Mouse (Mus musculus): Measurements from ENCODE around the gene Wdr83os. TPM values are rescaled to one million over a fixed set of nuclear protein-coding genes. Genes with fewer than 3 reads are reported as not detected.

Gene Wdr83os
- polyA plus RNA-seq (2015; fragmentation: Nextera tagmentation; extraction: Ambion mirVana), result 114 and 117 TPM in 2 replicates

DNA sequence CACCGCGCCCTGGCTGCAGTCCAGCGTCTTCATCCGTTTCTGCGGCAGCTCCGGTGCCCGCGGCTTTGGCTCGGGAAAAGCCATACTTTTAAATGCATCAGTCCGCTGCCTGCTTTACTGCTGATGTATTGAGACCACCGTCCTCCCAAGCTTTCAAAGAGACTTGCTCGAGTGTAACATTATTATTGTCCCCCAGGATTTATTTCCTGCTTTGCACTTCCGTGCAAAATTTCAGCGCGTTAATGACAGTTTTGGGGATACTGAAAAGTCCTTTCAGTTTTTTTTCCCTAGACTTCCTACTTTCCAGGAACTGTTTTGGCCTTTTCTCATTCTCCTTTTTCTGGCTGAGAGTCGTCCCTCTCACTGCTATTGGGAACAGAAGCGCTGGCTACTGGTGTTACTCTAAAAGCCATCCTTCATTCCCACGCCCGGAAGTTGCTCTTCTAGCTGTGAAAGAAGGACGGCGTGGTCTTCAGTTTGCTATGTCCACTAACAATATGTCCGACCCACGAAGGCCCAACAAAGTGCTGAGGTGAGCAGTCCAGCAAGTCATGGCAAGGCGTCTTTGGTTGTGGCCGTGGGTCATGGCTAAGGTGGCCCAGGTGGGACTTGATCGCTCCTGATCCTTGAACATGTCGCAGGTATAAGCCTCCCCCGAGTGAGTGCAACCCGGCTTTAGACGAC is at the start of gene Wdr83os:
Gene Wdr83os (plus strand): TSS at position 209 of the 684 bp plus-strand sequence.
- peak within 1 kb of the TSS; percentile 78 for H3K27ac ChIP-seq (replicated peaks)
- H3K9me3 ChIP-seq (ENCODE audit: control insufficient read depth, low read length), result no peaks in the 10 kb centered on the region
- H3K4me3 ChIP-seq (ENCODE audit: low read depth, low read length), result peak within 1 kb of the TSS; percentile 85
- peaks cover 5% of the 10 kb centered on the region; the same call in 1 of the 2 replicates for H3K4me1 ChIP-seq (replicated peaks; ENCODE audit: control insufficient read depth, insufficient read depth)
- peak within 1 kb of the TSS; percentile 86 for H3K4me2 ChIP-seq (replicated peaks; ENCODE audit: low read depth)
- TF ChIP-seq EP300 (optimal IDR thresholded peaks at IDR 0.05), result no peak
- no peak for TF ChIP-seq CTCF (IDR thresholded peaks at IDR 0.05; ENCODE audit: low read depth)
- H3K9ac ChIP-seq (ENCODE audit: low read length), result peak within 1 kb of the TSS; percentile 76
- H3K27me3 ChIP-seq (ENCODE audit: control insufficient read depth, insufficient read depth, low read length), result no peaks in the 10 kb centered on the region
- H3K36me3 ChIP-seq (ENCODE audit: control insufficient read depth, insufficient read depth, low read length), result peaks cover 4% of the 10 kb centered on the region; the same call in 1 of the 2 replicates
- ATAC-seq (ENCODE audit: low FRiP score, low TSS enrichment) (peak; percentile 11), DNase-seq (ENCODE audit: low spot score) (peak; percentile 60)
- under 1% methylated on average over 30 of the region's 30 CpGs for WGBS

DNA sequence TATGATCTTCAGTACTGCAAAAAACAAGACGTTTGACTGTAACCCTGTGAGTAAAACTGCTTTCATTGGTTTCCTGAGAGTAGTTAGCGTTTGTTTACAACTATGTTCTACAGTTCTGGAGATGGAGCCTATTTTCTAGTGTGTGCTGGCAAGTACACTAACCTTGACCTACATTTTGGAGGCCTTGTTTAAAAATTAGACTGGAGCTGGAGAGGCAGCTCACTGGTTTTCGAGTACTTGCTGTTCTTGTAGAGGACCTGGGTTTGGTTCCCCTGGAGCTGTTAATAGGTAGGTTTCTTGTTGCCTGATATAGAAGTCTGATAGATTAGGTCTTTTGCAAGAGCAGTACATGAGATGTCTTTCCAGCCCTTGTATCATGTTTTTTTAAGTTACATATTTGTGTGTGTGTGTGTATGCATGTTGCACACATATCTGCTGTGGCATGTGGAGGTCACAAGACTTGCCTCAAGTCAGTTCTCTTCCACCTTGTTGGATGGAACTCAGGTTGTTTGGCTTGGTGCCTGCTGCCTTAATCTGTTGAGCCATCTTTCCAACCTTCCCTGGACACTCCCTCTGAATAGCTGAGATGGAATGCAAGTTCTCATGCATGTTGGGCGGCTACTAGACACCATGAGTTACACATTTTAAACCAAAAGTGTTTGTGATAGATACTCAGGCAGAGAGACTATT is 47.8 kb upstream of the Wdr83os start:
- no peaks in the 10 kb centered on the region for H3K9me3 ChIP-seq (ENCODE audit: control insufficient read depth, low read length)
- TF ChIP-seq CTCF (IDR thresholded peaks at IDR 0.05; ENCODE audit: low read depth) (no peak), EP300 (optimal IDR thresholded peaks at IDR 0.05) (peak; percentile 40)
- no peak overlapping the region for H3K4me2 ChIP-seq (replicated peaks; ENCODE audit: low read depth)
- peak overlapping the region; percentile 40; the same call in 1 of the 2 replicates for H3K27ac ChIP-seq (replicated peaks)
- H3K27me3 ChIP-seq (ENCODE audit: control insufficient read depth, insufficient read depth, low read length), result no peaks in the 10 kb centered on the region
- no peaks in the 10 kb centered on the region; the same call in 1 of the 2 replicates for H3K4me1 ChIP-seq (replicated peaks; ENCODE audit: control insufficient read depth, insufficient read depth)
- WGBS, result 63% methylated on average over 4 of the region's 4 CpGs
- peaks cover 22% of the 10 kb centered on the region for H3K36me3 ChIP-seq (ENCODE audit: control insufficient read depth, insufficient read depth, low read length)
- H3K9ac ChIP-seq (ENCODE audit: low read length), result no peak overlapping the region
- DNase-seq (ENCODE audit: low spot score) (no peak), ATAC-seq (ENCODE audit: low FRiP score, low TSS enrichment) (no peak)
- H3K4me3 ChIP-seq (ENCODE audit: low read depth, low read length), result no peak overlapping the region

DNA sequence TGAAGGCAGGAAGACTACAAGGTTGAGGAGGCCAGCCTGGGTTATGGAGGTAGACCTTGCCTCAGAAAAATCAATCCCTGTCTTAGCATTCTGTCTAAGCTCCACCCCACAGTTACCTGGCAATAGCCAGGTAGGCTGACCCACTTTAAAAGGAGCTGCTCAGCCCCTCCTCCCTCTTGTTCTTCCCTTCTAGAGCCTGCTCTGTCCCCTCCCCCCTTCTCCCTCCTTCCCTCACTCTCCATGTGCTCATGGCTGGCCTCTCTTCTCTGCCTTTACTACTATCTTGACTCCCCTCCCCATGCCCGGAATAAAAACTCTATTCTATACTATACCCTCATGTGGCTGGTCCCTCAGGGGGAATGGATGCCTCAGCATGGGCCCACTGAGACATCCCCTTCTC is 46.7 kb upstream of the Wdr83os start:
- Histone ChIP-seq H3K4me1 (replicated peaks; ENCODE audit: control insufficient read depth, insufficient read depth) (no peaks in the 10 kb centered on the region; the same call in 1 of the 2 replicates), H3K9me3 (ENCODE audit: control insufficient read depth, low read length) (no peaks in the 10 kb centered on the region), H3K27me3 (ENCODE audit: control insufficient read depth, insufficient read depth, low read length) (no peaks in the 10 kb centered on the region), H3K36me3 (ENCODE audit: control insufficient read depth, insufficient read depth, low read length) (peaks cover 22% of the 10 kb centered on the region), H3K9ac (ENCODE audit: low read length) (no peak overlapping the region), H3K4me2 (replicated peaks; ENCODE audit: low read depth) (no peak overlapping the region), H3K4me3 (ENCODE audit: low read depth, low read length) (no peak overlapping the region), H3K27ac (replicated peaks) (peak overlapping the region; percentile 30; the same call in 1 of the 2 replicates)
- DNase-seq (ENCODE audit: low spot score) (no peak), ATAC-seq (ENCODE audit: low FRiP score, low TSS enrichment) (no peak)
- 42% methylated on average over 1 of the region's 1 CpGs for WGBS
- TF ChIP-seq CTCF (IDR thresholded peaks at IDR 0.05; ENCODE audit: low read depth), result no peak

DNA sequence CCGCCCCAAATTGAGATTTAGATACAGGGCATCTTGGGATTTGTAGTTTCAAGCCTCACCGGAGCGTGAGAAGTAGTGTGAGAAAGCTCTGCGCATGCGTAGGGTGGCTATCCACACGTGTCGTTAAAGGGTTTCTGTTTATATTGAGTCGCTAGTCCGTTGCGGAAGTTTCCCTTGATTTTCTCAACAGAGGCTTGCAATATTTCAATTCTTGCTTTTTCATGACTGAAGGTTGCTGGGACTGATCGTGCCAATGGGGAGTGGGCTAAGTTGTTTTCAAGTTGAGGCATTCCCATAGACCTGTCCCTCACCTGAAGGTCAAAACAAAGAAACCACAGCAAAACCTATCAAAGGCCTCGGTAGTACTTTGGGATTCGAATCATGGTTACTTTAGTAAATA is 45.8 kb upstream of the Wdr83os start:
- Histone ChIP-seq H3K4me2 (replicated peaks; ENCODE audit: low read depth) (peak overlapping the region; percentile 79), H3K4me3 (ENCODE audit: low read depth, low read length) (peak overlapping the region; percentile 79), H3K27ac (replicated peaks) (peak overlapping the region; percentile 90), H3K27me3 (ENCODE audit: control insufficient read depth, insufficient read depth, low read length) (no peaks in the 10 kb centered on the region), H3K4me1 (replicated peaks; ENCODE audit: control insufficient read depth, insufficient read depth) (no peaks in the 10 kb centered on the region), H3K9ac (ENCODE audit: low read length) (no peak overlapping the region; the same call in 1 of the 2 replicates), H3K9me3 (ENCODE audit: control insufficient read depth, low read length) (no peaks in the 10 kb centered on the region), H3K36me3 (ENCODE audit: control insufficient read depth, insufficient read depth, low read length) (peaks cover 21% of the 10 kb centered on the region)
- DNase-seq (ENCODE audit: low spot score) (peak; percentile 85), ATAC-seq (ENCODE audit: low FRiP score, low TSS enrichment) (no peak)
- WGBS, result 2% methylated on average over 12 of the region's 13 CpGs
- TF ChIP-seq CTCF (IDR thresholded peaks at IDR 0.05; ENCODE audit: low read depth), result no peak
- TF ChIP-seq EP300 (optimal IDR thresholded peaks at IDR 0.05), result no peak

DNA sequence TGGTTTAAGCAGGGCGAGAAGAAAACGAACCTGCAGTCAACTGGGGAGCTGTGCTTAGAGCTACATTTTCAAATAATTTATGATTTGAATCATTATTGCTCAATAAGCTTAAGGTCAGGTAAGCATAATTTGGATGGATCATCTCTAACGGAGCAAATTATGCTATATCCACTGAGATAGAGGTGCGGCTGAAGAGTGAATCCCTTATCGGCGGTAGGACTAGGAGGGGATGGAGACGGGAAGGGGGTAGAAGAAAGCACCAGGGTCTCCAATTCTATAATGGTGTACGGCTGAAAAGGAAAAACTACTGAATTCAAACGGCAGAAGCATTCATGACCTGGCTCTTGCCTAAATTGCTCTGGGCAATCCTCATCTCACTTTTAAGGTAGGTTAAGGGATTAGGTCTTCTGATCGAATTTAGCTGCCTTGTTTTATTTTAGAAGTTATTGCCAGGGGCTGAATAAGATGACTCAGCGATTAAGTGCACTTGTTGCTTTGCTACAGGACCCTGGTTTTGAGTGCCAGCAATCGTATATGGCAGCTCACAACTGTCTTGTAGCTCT is 45.3 kb upstream of the Wdr83os start:
- H3K27me3 ChIP-seq (ENCODE audit: control insufficient read depth, insufficient read depth, low read length), result no peaks in the 10 kb centered on the region
- H3K4me1 ChIP-seq (replicated peaks; ENCODE audit: control insufficient read depth, insufficient read depth), result no peaks in the 10 kb centered on the region
- H3K9ac ChIP-seq (ENCODE audit: low read length), result peak overlapping the region; percentile 61
- WGBS, result 4% methylated on average over 12 of the region's 12 CpGs
- H3K4me2 ChIP-seq (replicated peaks; ENCODE audit: low read depth), result peak overlapping the region; percentile 79
- H3K36me3 ChIP-seq (ENCODE audit: control insufficient read depth, insufficient read depth, low read length), result peaks cover 18% of the 10 kb centered on the region
- no peak for TF ChIP-seq CTCF (IDR thresholded peaks at IDR 0.05; ENCODE audit: low read depth)
- TF ChIP-seq EP300 (optimal IDR thresholded peaks at IDR 0.05), result no peak
- peak overlapping the region; percentile 79 for H3K4me3 ChIP-seq (ENCODE audit: low read depth, low read length)
- H3K9me3 ChIP-seq (ENCODE audit: control insufficient read depth, low read length), result no peaks in the 10 kb centered on the region
- H3K27ac ChIP-seq (replicated peaks), result peak overlapping the region; percentile 90
- ATAC-seq (ENCODE audit: low FRiP score, low TSS enrichment) (no peak), DNase-seq (ENCODE audit: low spot score) (no peak)
